Comparison of ENCODE assay signal across 14 mouse cellular contexts in the genomic region with DNA sequence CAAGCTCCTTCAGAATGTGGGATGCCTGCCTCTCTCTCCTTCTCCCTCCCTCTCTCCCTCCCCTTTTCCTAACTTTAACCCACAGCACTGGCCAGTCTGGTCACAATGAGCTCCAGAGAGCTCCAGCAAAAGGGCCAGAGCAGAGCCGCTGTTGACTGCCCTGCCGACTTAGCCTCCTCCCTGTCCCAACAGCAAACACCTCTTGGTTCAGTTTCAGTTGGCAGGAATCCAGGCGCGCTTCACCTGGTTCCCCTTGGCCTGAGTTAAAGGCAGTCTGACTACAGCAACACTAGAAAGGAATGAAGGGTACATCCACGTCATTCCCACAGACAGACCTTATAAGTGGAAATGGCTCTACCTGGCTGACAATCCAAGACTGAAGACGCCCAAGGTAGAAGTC.
DNase-seq lines count a peak whose midpoint lies in the region; ATAC-seq lines count a peak whose summit lies in the region.
"Had no signal": no experiment of that assay in that cellular context is flagged by ENCODE, and none has a peak within 500 bp of the region (broad histone marks: within the 10 kb centered on the region; RNA-seq: fewer than 3 reads in every experiment).

No protein-coding gene starts in this region.

- no peaks in the 10 kb centered on the region for H3K36me3 ChIP-seq in intestine, embryonic 16.5 days (ENCODE audit: control insufficient read depth, insufficient read depth, low read length)
- H3K36me3 ChIP-seq in intestine, embryonic 15.5 days: no peaks in the 10 kb centered on the region
- no peaks in the 10 kb centered on the region for H3K36me3 ChIP-seq in midbrain, embryonic 10.5 days
- no peaks in the 10 kb centered on the region for H3K36me3 ChIP-seq in midbrain, embryonic 16.5 days (ENCODE audit: control insufficient read depth, insufficient read depth, low read length)
- H3K36me3 ChIP-seq in lung, embryonic 16.5 days (ENCODE audit: control insufficient read depth, insufficient read depth, low read length): no peaks in the 10 kb centered on the region
- no peaks in the 10 kb centered on the region for H3K36me3 ChIP-seq in stomach, embryonic 16.5 days (ENCODE audit: control insufficient read depth, insufficient read depth, low read length)
- no peaks in the 10 kb centered on the region for H3K36me3 ChIP-seq in heart, embryonic 11.5 days (ENCODE audit: control insufficient read depth, insufficient read depth, low read length)
- H3K36me3 ChIP-seq: liver, embryonic 12.5 days had no signal

- H3K27ac ChIP-seq in intestine, embryonic 16.5 days (ENCODE audit: low read length): no peak overlapping the region
- H3K27ac ChIP-seq in intestine, embryonic 15.5 days: no peak overlapping the region
- H3K27ac ChIP-seq in midbrain, embryonic 10.5 days (replicated peaks): peak overlapping the region; percentile 42; the same call in 1 of the 2 replicates
- H3K27ac ChIP-seq in midbrain, embryonic 16.5 days (ENCODE audit: low read length): no peak overlapping the region
- peak overlapping the region; percentile 88 for H3K27ac ChIP-seq in lung, embryonic 16.5 days (ENCODE audit: low read length)
- no peak overlapping the region for H3K27ac ChIP-seq in stomach, embryonic 16.5 days (ENCODE audit: low read length)
- no peak overlapping the region for H3K27ac ChIP-seq in heart, embryonic 11.5 days (ENCODE audit: low read depth, low read length)
- H3K27ac ChIP-seq: liver, embryonic 12.5 days had no signal

- no peak overlapping the region for H3K9ac ChIP-seq in intestine, embryonic 16.5 days (ENCODE audit: low read depth, low read length)
- no peak overlapping the region for H3K9ac ChIP-seq in intestine, embryonic 15.5 days
- no peak overlapping the region for H3K9ac ChIP-seq in midbrain, embryonic 16.5 days (ENCODE audit: low read depth, low read length)
- H3K9ac ChIP-seq in lung, embryonic 16.5 days (ENCODE audit: low read length): no peak overlapping the region
- no peak overlapping the region for H3K9ac ChIP-seq in stomach, embryonic 16.5 days (ENCODE audit: low read length)
- no peak overlapping the region for H3K9ac ChIP-seq in heart, embryonic 11.5 days (ENCODE audit: low read depth, low read length)
- H3K9ac ChIP-seq: liver, embryonic 12.5 days had no signal

- DNase-seq in midbrain, embryonic 10.5 days (ENCODE audit: low spot score): no peak
- no peak for DNase-seq in spleen, postnatal 4 days (ENCODE audit: low spot score in 2 of 2)
- DNase-seq: adrenal gland, adult 2 months; layer of hippocampus, postnatal 36 days; right cerebral cortex, postnatal 25 days; thymus, postnatal 4 days had no signal

- H3K27me3 ChIP-seq in intestine, embryonic 16.5 days (replicated peaks; ENCODE audit: control insufficient read depth, insufficient read depth, low read length): no peaks in the 10 kb centered on the region
- no peaks in the 10 kb centered on the region for H3K27me3 ChIP-seq in intestine, embryonic 15.5 days (replicated peaks)
- H3K27me3 ChIP-seq in midbrain, embryonic 10.5 days (ENCODE audit: low read depth, poor library complexity, severe bottlenecking): peaks cover 77% of the 10 kb centered on the region
- no peaks in the 10 kb centered on the region; the same call in 1 of the 2 replicates for H3K27me3 ChIP-seq in midbrain, embryonic 16.5 days (ENCODE audit: control insufficient read depth, insufficient read depth, low read depth, low read length)
- no peaks in the 10 kb centered on the region for H3K27me3 ChIP-seq in lung, embryonic 16.5 days (ENCODE audit: control insufficient read depth, insufficient read depth, low read depth, low read length)
- no peaks in the 10 kb centered on the region; the same call in 1 of the 2 replicates for H3K27me3 ChIP-seq in stomach, embryonic 16.5 days (ENCODE audit: control insufficient read depth, insufficient read depth, low read length)
- H3K27me3 ChIP-seq in heart, embryonic 11.5 days (ENCODE audit: control insufficient read depth, insufficient read depth, low read length): no peaks in the 10 kb centered on the region
- H3K27me3 ChIP-seq: liver, embryonic 12.5 days had no signal

- H3K4me2 ChIP-seq in intestine, embryonic 16.5 days (ENCODE audit: low read depth, low read length): no peak overlapping the region
- H3K4me2 ChIP-seq in intestine, embryonic 15.5 days (replicated peaks): no peak overlapping the region
- no peak overlapping the region for H3K4me2 ChIP-seq in midbrain, embryonic 16.5 days (ENCODE audit: low read length)
- peak overlapping the region; percentile 12; the same call in 1 of the 2 replicates for H3K4me2 ChIP-seq in lung, embryonic 16.5 days (ENCODE audit: low read depth, low read length)
- no peak overlapping the region for H3K4me2 ChIP-seq in stomach, embryonic 16.5 days (ENCODE audit: low read depth, low read length)
- H3K4me2 ChIP-seq in heart, embryonic 11.5 days: no peak overlapping the region
- H3K4me2 ChIP-seq: liver, embryonic 12.5 days had no signal

- WGBS in intestine, embryonic 16.5 days: 87% methylated on average over 6 of the region's 6 CpGs
- 90% methylated on average over 6 of the region's 6 CpGs for WGBS in intestine, embryonic 15.5 days
- WGBS in midbrain, embryonic 10.5 days: 89% methylated on average over 6 of the region's 6 CpGs
- 92% methylated on average over 6 of the region's 6 CpGs for WGBS in midbrain, embryonic 16.5 days
- 66% methylated on average over 6 of the region's 6 CpGs for WGBS in lung, embryonic 16.5 days
- WGBS in stomach, embryonic 16.5 days: 75% methylated on average over 6 of the region's 6 CpGs
- 84% methylated on average over 6 of the region's 6 CpGs for WGBS in heart, embryonic 11.5 days (ENCODE audit: insufficient replicate concordance)

- 0 out of 2 replicates have a peak, but pooled peaks have one; percentile 7 for ATAC-seq in intestine, embryonic 16.5 days
- no peak for ATAC-seq in intestine, embryonic 15.5 days
- no peak for ATAC-seq in midbrain, embryonic 16.5 days
- peak; percentile 67 for ATAC-seq in lung, embryonic 16.5 days (ENCODE audit: low read depth)
- peak; percentile 64; the same call in 1 of the 2 replicates for ATAC-seq in stomach, embryonic 16.5 days (ENCODE audit: insufficient read depth, low FRiP score)
- ATAC-seq in heart, embryonic 11.5 days (replicated peaks; ENCODE audit: insufficient number of reproducible peaks, low FRiP score, low TSS enrichment): no peak
- ATAC-seq: liver, embryonic 12.5 days had no signal

- H3K4me3 ChIP-seq in intestine, embryonic 16.5 days (ENCODE audit: low read length): no peak overlapping the region
- H3K4me3 ChIP-seq in intestine, embryonic 15.5 days (replicated peaks): no peak overlapping the region
- no peak overlapping the region for H3K4me3 ChIP-seq in midbrain, embryonic 10.5 days
- H3K4me3 ChIP-seq in midbrain, embryonic 16.5 days (ENCODE audit: low read depth, low read length): no peak overlapping the region
- H3K4me3 ChIP-seq in lung, embryonic 16.5 days (ENCODE audit: low read length): no peak overlapping the region
- no peak overlapping the region for H3K4me3 ChIP-seq in stomach, embryonic 16.5 days (replicated peaks; ENCODE audit: low read length)
- H3K4me3 ChIP-seq in heart, embryonic 11.5 days (ENCODE audit: low read depth, low read length): no peak overlapping the region
- H3K4me3 ChIP-seq: liver, embryonic 12.5 days; megakaryocyte, embryonic 14.5 days had no signal

- H3K9me3 ChIP-seq in intestine, embryonic 16.5 days (ENCODE audit: control insufficient read depth, low read length): no peaks in the 10 kb centered on the region
- H3K9me3 ChIP-seq in intestine, embryonic 15.5 days: no peaks in the 10 kb centered on the region
- no peaks in the 10 kb centered on the region for H3K9me3 ChIP-seq in midbrain, embryonic 10.5 days (replicated peaks)
- H3K9me3 ChIP-seq in midbrain, embryonic 16.5 days (replicated peaks; ENCODE audit: control insufficient read depth, low read length, poor library complexity, severe bottlenecking): no peaks in the 10 kb centered on the region
- no peaks in the 10 kb centered on the region for H3K9me3 ChIP-seq in lung, embryonic 16.5 days (ENCODE audit: control insufficient read depth, low read length)
- no peaks in the 10 kb centered on the region for H3K9me3 ChIP-seq in stomach, embryonic 16.5 days (replicated peaks; ENCODE audit: control insufficient read depth, low read length)
- no peaks in the 10 kb centered on the region for H3K9me3 ChIP-seq in heart, embryonic 11.5 days (replicated peaks; ENCODE audit: control insufficient read depth, low read length)
- H3K9me3 ChIP-seq: liver, embryonic 12.5 days had no signal

- no peaks in the 10 kb centered on the region; the same call in 1 of the 2 replicates for H3K4me1 ChIP-seq in intestine, embryonic 16.5 days (ENCODE audit: control insufficient read depth, insufficient read depth, low read length)
- H3K4me1 ChIP-seq in intestine, embryonic 15.5 days (replicated peaks): no peaks in the 10 kb centered on the region
- peaks cover 66% of the 10 kb centered on the region for H3K4me1 ChIP-seq in midbrain, embryonic 10.5 days
- peaks cover 17% of the 10 kb centered on the region for H3K4me1 ChIP-seq in midbrain, embryonic 16.5 days (ENCODE audit: control insufficient read depth, insufficient read depth, low read length)
- peaks cover 26% of the 10 kb centered on the region for H3K4me1 ChIP-seq in lung, embryonic 16.5 days (replicated peaks; ENCODE audit: control insufficient read depth, insufficient read depth, low read length)
- H3K4me1 ChIP-seq in stomach, embryonic 16.5 days (ENCODE audit: control insufficient read depth, insufficient read depth, low read length): 0 out of 2 replicates have a peak, but pooled peaks cover 11% of the 10 kb centered on the region
- peaks cover 6% of the 10 kb centered on the region; the same call in 1 of the 2 replicates for H3K4me1 ChIP-seq in heart, embryonic 11.5 days (ENCODE audit: control insufficient read depth, insufficient read depth, low read length)
- H3K4me1 ChIP-seq: liver, embryonic 12.5 days; megakaryocyte, embryonic 14.5 days had no signal

Comparison
In these comparisons a context has a peak if more than half of its experiments do, and no peak if none do; other contexts are left out.
1. ATAC-seq: peak in intestine, embryonic 16.5 days (single experiment), lung, embryonic 16.5 days (single experiment) and stomach, embryonic 16.5 days (single experiment); none in intestine, embryonic 15.5 days (single experiment), midbrain, embryonic 16.5 days (single experiment) and heart, embryonic 11.5 days (single experiment).
2. H3K27ac ChIP-seq: peak in midbrain, embryonic 10.5 days (single experiment) and lung, embryonic 16.5 days (single experiment); none in intestine, embryonic 16.5 days (single experiment), intestine, embryonic 15.5 days (single experiment), midbrain, embryonic 16.5 days (single experiment), stomach, embryonic 16.5 days (single experiment) and heart, embryonic 11.5 days (single experiment).